Mouse (Mus musculus) ES-E14 (cell line): ENCODE measurements around the gene Apcs. TPM values are rescaled to one million over a fixed set of nuclear protein-coding genes. Genes with fewer than 3 reads are reported as not detected.

Source experiments
- DNase-seq: peaks from one replicate; pipeline ENCODE4 v3.0.0-alpha.2; 2013; ENCODE audit warnings: low read depth, low spot score
- H3K27ac ChIP-seq: 2 replicates; pipeline ENCODE4 v1.5.1; 2012; ENCODE audit warnings: low read depth, mild to moderate bottlenecking, low read length, moderate library complexity, mixed read lengths; ENCODE audit not compliant: poor library complexity, insufficient read depth, severe bottlenecking
- H3K36me3 ChIP-seq: 2 replicates; pipeline ENCODE4 v1.6.1; 2012; ENCODE audit warnings: mild to moderate bottlenecking, low read length, moderate library complexity, mixed read lengths; ENCODE audit not compliant: control insufficient read depth, poor library complexity, insufficient read depth, severe bottlenecking
- H3K4me1 ChIP-seq, 2 experiments: fragments of 150-350 bp in 1 of 2; sonication (generic) in 1 of 2; 2 replicates each; pipeline ENCODE4 v1.6.1; 2012; ENCODE audit warnings: low read length in 2 of 2, mild to moderate bottlenecking in 1 of 2, mixed read lengths in 1 of 2; ENCODE audit not compliant: control insufficient read depth in 2 of 2, insufficient read depth in 2 of 2, poor library complexity in 1 of 2
- H3K4me3 ChIP-seq, 2 experiments: fragments of 150-350 bp in 1 of 2; sonication (generic) in 1 of 2; 2 replicates each; pipeline ENCODE4 v1.5.1; 2012; ENCODE audit warnings: low read length in 2 of 2, low read depth in 1 of 2, mild to moderate bottlenecking in 1 of 2, mixed read lengths in 1 of 2; ENCODE audit not compliant: insufficient read depth in 1 of 2, poor library complexity in 1 of 2, severe bottlenecking in 1 of 2
- H3K9ac ChIP-seq: 2 replicates; pipeline ENCODE4 v1.6.1; 2012; ENCODE audit warnings: low read depth, mild to moderate bottlenecking, low read length, mixed read lengths; ENCODE audit not compliant: poor library complexity, insufficient read depth, severe bottlenecking
- H3K9me3 ChIP-seq: fragments of 150-350 bp; sonication (generic); 2 replicates; pipeline ENCODE4 v1.6.1; 2012; ENCODE audit warnings: low read depth, mild to moderate bottlenecking, low read length; ENCODE audit not compliant: control insufficient read depth, insufficient read depth
- CHD2 ChIP-seq: IDR thresholded peaks from 2 replicates; pipeline ENCODE4 v1.6.1; 2014; ENCODE audit warnings: mild to moderate bottlenecking, low read depth, low read length, inconsistent platforms
- HCFC1 ChIP-seq: IDR thresholded peaks from 2 replicates; pipeline ENCODE4 v1.6.1; 2012; ENCODE audit warnings: low read length, inconsistent platforms, borderline replicate concordance; ENCODE audit not compliant: insufficient read depth
- MAFK ChIP-seq: IDR thresholded peaks from 2 replicates; pipeline ENCODE4 v1.6.1; 2014; ENCODE audit warnings: mild to moderate bottlenecking, low read depth, low read length, inconsistent platforms; ENCODE audit not compliant: insufficient read depth
- ZC3H11A ChIP-seq: IDR thresholded peaks from 2 replicates; pipeline ENCODE4 v1.6.1; 2012; ENCODE audit warnings: low read depth, mild to moderate bottlenecking, inconsistent platforms, low read length, borderline replicate concordance
- ZNF384 ChIP-seq: IDR thresholded peaks from 2 replicates; pipeline ENCODE4 v1.6.1; 2012; ENCODE audit warnings: low read depth, low read length, inconsistent platforms
- in situ Hi-C, 2 experiments: fragments of 600-800 bp; cut with MboI; formaldehyde crosslinking; loops; one replicate each; pipeline ENCODE4 v1.15.1; 2025; ENCODE audit warnings: low sequenced_read_pairs in 2 of 2, inconsistent platforms in 1 of 2; ENCODE audit not compliant: unreplicated experiment in 2 of 2
- total RNA-seq: library from RNA; depleted of rRNA; stranded (reverse); fragments of 300-350 nt; gene quantifications from 2 replicates; pipeline ENCODE4 v1.2.3, GENCODE M21; 2012; rRNA removed

The Apcs gene
- not detected in 2 replicates for total RNA-seq

- Histone ChIP-seq H3K9ac (no peak within 1 kb of the TSS), H3K9me3 (no peaks in the 10 kb centered on the region), H3K27ac (no peak within 1 kb of the TSS), H3K4me3 (no peak within 1 kb of the TSS), H3K4me1 (no peaks in the 10 kb centered on the region), H3K36me3 (no peaks in the 10 kb centered on the region)
- TF ChIP-seq MAFK, result no peak
- TF ChIP-seq ZC3H11A, result no peak
- TF ChIP-seq CHD2, result no peak
- TF ChIP-seq ZNF384, result no peak
- TF ChIP-seq HCFC1, result no peak
- in situ Hi-C loops, result no loop called here
- no peak for DNase-seq
Observed at GRCm38 (mm10) chr1:172894777-172895357, at the start of gene Apcs. Gene Apcs (minus strand): TSS chr1:172895041.

GRCm38 (mm10) chr1:172932197-172932596 is 37.4 kb upstream of the Apcs start:
- in situ Hi-C loops, result no loop called here
- no peak for TF ChIP-seq ZC3H11A
- TF ChIP-seq CHD2, result no peak
- no peak for TF ChIP-seq HCFC1
- no peak for TF ChIP-seq MAFK
- TF ChIP-seq ZNF384, result no peak
- Histone ChIP-seq H3K9me3 (no peaks in the 10 kb centered on the region), H3K4me1 (no peaks in the 10 kb centered on the region), H3K36me3 (no peaks in the 10 kb centered on the region), H3K27ac (no peak overlapping the region), H3K4me3 (no peak overlapping the region), H3K9ac (no peak overlapping the region)
- no peak for DNase-seq

GRCm38 (mm10) chr1:172918450-172918849 is 23.6 kb upstream of the Apcs start:
- TF ChIP-seq MAFK (no peak), ZNF384 (no peak), CHD2 (no peak), HCFC1 (no peak), ZC3H11A (no peak)
- DNase-seq, result no peak
- H3K4me3 ChIP-seq, result no peak overlapping the region
- in situ Hi-C loops, result no loop called here
- peaks cover 0 to 2% of the 10 kb centered on the region in 2 experiments; a peak in 1 of 4 replicates for H3K4me1 ChIP-seq
- no peak overlapping the region for H3K9ac ChIP-seq
- H3K27ac ChIP-seq, result no peak overlapping the region
- H3K9me3 ChIP-seq, result no peaks in the 10 kb centered on the region
- H3K36me3 ChIP-seq, result no peaks in the 10 kb centered on the region

GRCm38 (mm10) chr1:172917115-172917514 is 22.3 kb upstream of the Apcs start:
- H3K27ac ChIP-seq, result no peak overlapping the region
- H3K9ac ChIP-seq, result no peak overlapping the region
- in situ Hi-C loops, result no loop called here
- H3K36me3 ChIP-seq, result no peaks in the 10 kb centered on the region
- no peak overlapping the region for H3K4me3 ChIP-seq
- H3K4me1 ChIP-seq, result peaks cover 0 to 2% of the 10 kb centered on the region in 2 experiments; a peak in 1 of 4 replicates
- H3K9me3 ChIP-seq, result no peaks in the 10 kb centered on the region
- TF ChIP-seq ZNF384 (no peak), HCFC1 (no peak), CHD2 (no peak), ZC3H11A (no peak), MAFK (no peak)
- DNase-seq, result no peak

- Histone ChIP-seq H3K4me1 (no peaks in the 10 kb centered on the region), H3K27ac (no peak overlapping the region), H3K9me3 (no peaks in the 10 kb centered on the region), H3K4me3 (no peak overlapping the region), H3K9ac (no peak overlapping the region), H3K36me3 (no peaks in the 10 kb centered on the region)
- in situ Hi-C loops, result no loop called here
- DNase-seq, result no peak
- TF ChIP-seq MAFK (no peak), ZC3H11A (no peak), HCFC1 (no peak), CHD2 (no peak), ZNF384 (no peak)
Observed at GRCm38 (mm10) chr1:172903313-172903712, 8.5 kb upstream of the Apcs start.
